Mouse (Mus musculus): ENCODE data around the gene Gpr83. TPM values are rescaled to one million over a fixed set of nuclear protein-coding genes. Genes with fewer than 3 reads are reported as not detected.
"Not testable (repeated sequence)": the region's sequence is repeated elsewhere in the genome, so short reads cannot be mapped to it uniquely, and the experiment has no call there.

The Gpr83 gene
- polyA plus RNA-seq, 1 experiment from 2014 or later = 0.24 TPM

GRCm38 (mm10) chr9:14875743-14876507 is 15.9 kb downstream of the Gpr83 start:
- Histone ChIP-seq H3K4me3 (ENCODE audit: low read length) (no peak overlapping the region), H3K4me2 (ENCODE audit: low read depth, low read length) (no peak overlapping the region), H3K27me3 (ENCODE audit: control insufficient read depth, insufficient read depth, low read depth, low read length) (no peaks in the 10 kb centered on the region), H3K36me3 (ENCODE audit: control insufficient read depth, insufficient read depth, low read length) (no peaks in the 10 kb centered on the region), H3K9me3 (ENCODE audit: control insufficient read depth, low read length) (no peaks in the 10 kb centered on the region), H3K4me1 (replicated peaks; ENCODE audit: control insufficient read depth, insufficient read depth, low read length) (no peaks in the 10 kb centered on the region), H3K27ac (ENCODE audit: low read length) (no peak overlapping the region), H3K9ac (ENCODE audit: low read length) (no peak overlapping the region)
- 70% methylated on average over 5 of the region's 5 CpGs for whole genome bisulfite sequencing
- ATAC-seq (ENCODE audit: low read depth) = no peak

- H3K36me3 ChIP-seq (ENCODE audit: control insufficient read depth, insufficient read depth, low read length); H3K4me3 ChIP-seq (ENCODE audit: low read length); ATAC-seq (ENCODE audit: low read depth); H3K9me3 ChIP-seq (ENCODE audit: control insufficient read depth, low read length); H3K27me3 ChIP-seq (ENCODE audit: control insufficient read depth, insufficient read depth, low read depth, low read length); H3K4me1 ChIP-seq (replicated peaks; ENCODE audit: control insufficient read depth, insufficient read depth, low read length); H3K4me2 ChIP-seq (ENCODE audit: low read depth, low read length); H3K27ac ChIP-seq (ENCODE audit: low read length); H3K9ac ChIP-seq (ENCODE audit: low read length): not testable (repeated sequence)
- 29% methylated on average over 8 of the region's 8 CpGs for WGBS
These were observed 16.6 kb downstream of the Gpr83 start for GRCm38 (mm10) chr9:14876566-14876965.

GRCm38 (mm10) chr9:14884641-14885040 is 24.6 kb downstream of the Gpr83 start:
- 0 out of 2 replicates have a peak, but pooled peaks cover 5% of the 10 kb centered on the region for H3K4me1 ChIP-seq (replicated peaks; ENCODE audit: control insufficient read depth, insufficient read depth, low read length)
- H3K27me3 ChIP-seq (ENCODE audit: control insufficient read depth, insufficient read depth, low read depth, low read length) = no peaks in the 10 kb centered on the region
- peak; percentile 51 for ATAC-seq (ENCODE audit: low read depth)
- 41% methylated on average over 4 of the region's 4 CpGs for WGBS
- no peaks in the 10 kb centered on the region for H3K9me3 ChIP-seq (ENCODE audit: control insufficient read depth, low read length)
- H3K4me2 ChIP-seq (ENCODE audit: low read depth, low read length) = no peak overlapping the region
- H3K9ac ChIP-seq (ENCODE audit: low read length) = no peak overlapping the region
- H3K27ac ChIP-seq (ENCODE audit: low read length) = no peak overlapping the region; the same call in 1 of the 2 replicates
- no peak overlapping the region for H3K4me3 ChIP-seq (ENCODE audit: low read length)
- H3K36me3 ChIP-seq (ENCODE audit: control insufficient read depth, insufficient read depth, low read length) = no peaks in the 10 kb centered on the region

GRCm38 (mm10) chr9:14885151-14885550 is 25.1 kb downstream of the Gpr83 start:
- no peaks in the 10 kb centered on the region for H3K9me3 ChIP-seq (ENCODE audit: control insufficient read depth, low read length)
- H3K36me3 ChIP-seq (ENCODE audit: control insufficient read depth, insufficient read depth, low read length) = no peaks in the 10 kb centered on the region
- H3K27ac ChIP-seq (ENCODE audit: low read length) = no peak overlapping the region; the same call in 1 of the 2 replicates
- no peak overlapping the region for H3K4me3 ChIP-seq (ENCODE audit: low read length)
- no peak overlapping the region for H3K4me2 ChIP-seq (ENCODE audit: low read depth, low read length)
- no peaks in the 10 kb centered on the region for H3K27me3 ChIP-seq (ENCODE audit: control insufficient read depth, insufficient read depth, low read depth, low read length)
- no peak for ATAC-seq (ENCODE audit: low read depth)
- no peak overlapping the region for H3K9ac ChIP-seq (ENCODE audit: low read length)
- H3K4me1 ChIP-seq (replicated peaks; ENCODE audit: control insufficient read depth, insufficient read depth, low read length) = 0 out of 2 replicates have a peak, but pooled peaks cover 5% of the 10 kb centered on the region

- no peaks in the 10 kb centered on the region for H3K36me3 ChIP-seq (ENCODE audit: control insufficient read depth, insufficient read depth, low read length)
- H3K4me1 ChIP-seq (replicated peaks; ENCODE audit: control insufficient read depth, insufficient read depth, low read length) = 0 out of 2 replicates have a peak, but pooled peaks cover 5% of the 10 kb centered on the region
- no peaks in the 10 kb centered on the region for H3K9me3 ChIP-seq (ENCODE audit: control insufficient read depth, low read length)
- H3K4me3 ChIP-seq (ENCODE audit: low read length) = no peak overlapping the region
- no peak overlapping the region for H3K27ac ChIP-seq (ENCODE audit: low read length)
- 50% methylated on average over 1 of the region's 1 CpGs for WGBS
- no peaks in the 10 kb centered on the region for H3K27me3 ChIP-seq (ENCODE audit: control insufficient read depth, insufficient read depth, low read depth, low read length)
- H3K4me2 ChIP-seq (ENCODE audit: low read depth, low read length) = no peak overlapping the region
- H3K9ac ChIP-seq (ENCODE audit: low read length) = no peak overlapping the region
- ATAC-seq (ENCODE audit: low read depth) = no peak
These were observed 25.9 kb downstream of the Gpr83 start for GRCm38 (mm10) chr9:14885954-14886353.

- Histone ChIP-seq H3K27me3 (ENCODE audit: control insufficient read depth, insufficient read depth, low read depth, low read length) (no peaks in the 10 kb centered on the region), H3K4me2 (ENCODE audit: low read depth, low read length) (no peak overlapping the region), H3K36me3 (ENCODE audit: control insufficient read depth, insufficient read depth, low read length) (no peaks in the 10 kb centered on the region), H3K4me3 (ENCODE audit: low read length) (no peak overlapping the region), H3K27ac (ENCODE audit: low read length) (no peak overlapping the region), H3K9ac (ENCODE audit: low read length) (no peak overlapping the region), H3K4me1 (replicated peaks; ENCODE audit: control insufficient read depth, insufficient read depth, low read length) (0 out of 2 replicates have a peak, but pooled peaks cover 5% of the 10 kb centered on the region), H3K9me3 (ENCODE audit: control insufficient read depth, low read length) (no peaks in the 10 kb centered on the region)
- 72% methylated on average over 6 of the region's 6 CpGs for WGBS
- ATAC-seq (ENCODE audit: low read depth) = peak; percentile 42; the same call in 1 of the 2 replicates
These were observed 27.9 kb downstream of the Gpr83 start for GRCm38 (mm10) chr9:14887787-14888382.

GRCm38 (mm10) chr9:14888671-14889070 is 28.7 kb downstream of the Gpr83 start:
- H3K27me3 ChIP-seq (ENCODE audit: control insufficient read depth, insufficient read depth, low read depth, low read length) = no peaks in the 10 kb centered on the region
- H3K27ac ChIP-seq (ENCODE audit: low read length) = 0 out of 2 replicates have a peak overlapping the region, but pooled peaks have one; percentile 48
- 38% methylated on average over 6 of the region's 6 CpGs for WGBS
- 0 out of 2 replicates have a peak, but pooled peaks cover 5% of the 10 kb centered on the region for H3K4me1 ChIP-seq (replicated peaks; ENCODE audit: control insufficient read depth, insufficient read depth, low read length)
- peak; percentile 56; the same call in 1 of the 2 replicates for ATAC-seq (ENCODE audit: low read depth)
- H3K4me3 ChIP-seq (ENCODE audit: low read length) = no peak overlapping the region
- H3K36me3 ChIP-seq (ENCODE audit: control insufficient read depth, insufficient read depth, low read length) = no peaks in the 10 kb centered on the region
- no peaks in the 10 kb centered on the region for H3K9me3 ChIP-seq (ENCODE audit: control insufficient read depth, low read length)
- no peak overlapping the region for H3K4me2 ChIP-seq (ENCODE audit: low read depth, low read length)
- no peak overlapping the region for H3K9ac ChIP-seq (ENCODE audit: low read length)

- WGBS = 88% methylated on average over 3 of the region's 3 CpGs
These were observed 30.7 kb downstream of the Gpr83 start for GRCm38 (mm10) chr9:14890699-14891098.

GRCm38 (mm10) chr9:14891891-14892290 is 31.9 kb downstream of the Gpr83 start:
- Histone ChIP-seq H3K4me1 (replicated peaks; ENCODE audit: control insufficient read depth, insufficient read depth, low read length) (no peaks in the 10 kb centered on the region), H3K27ac (ENCODE audit: low read length) (no peak overlapping the region), H3K9ac (ENCODE audit: low read length) (no peak overlapping the region), H3K9me3 (ENCODE audit: control insufficient read depth, low read length) (peaks cover 2% of the 10 kb centered on the region; the same call in 1 of the 2 replicates), H3K27me3 (ENCODE audit: control insufficient read depth, insufficient read depth, low read depth, low read length) (no peaks in the 10 kb centered on the region), H3K36me3 (ENCODE audit: control insufficient read depth, insufficient read depth, low read length) (no peaks in the 10 kb centered on the region), H3K4me3 (ENCODE audit: low read length) (no peak overlapping the region), H3K4me2 (ENCODE audit: low read depth, low read length) (no peak overlapping the region)
- 84% methylated on average over 5 of the region's 5 CpGs for WGBS
- ATAC-seq (ENCODE audit: low read depth) = no peak

More at GRCm38 (mm10) chr9:14890699-14891098, 30.7 kb downstream of the Gpr83 start:
- Histone ChIP-seq H3K27me3 (ENCODE audit: control insufficient read depth, insufficient read depth, low read depth, low read length) (no peaks in the 10 kb centered on the region), H3K27ac (ENCODE audit: low read length) (no peak overlapping the region), H3K4me3 (ENCODE audit: low read length) (no peak overlapping the region), H3K4me2 (ENCODE audit: low read depth, low read length) (no peak overlapping the region), H3K9ac (ENCODE audit: low read length) (no peak overlapping the region), H3K4me1 (replicated peaks; ENCODE audit: control insufficient read depth, insufficient read depth, low read length) (no peaks in the 10 kb centered on the region), H3K36me3 (ENCODE audit: control insufficient read depth, insufficient read depth, low read length) (no peaks in the 10 kb centered on the region), H3K9me3 (ENCODE audit: control insufficient read depth, low read length) (peaks cover 2% of the 10 kb centered on the region; the same call in 1 of the 2 replicates)
- no peak for ATAC-seq (ENCODE audit: low read depth)

All from lung, embryonic 16.5 days (tissue).